Mouse (Mus musculus) heart, embryonic 14.5 days (tissue): ENCODE measurements around the gene Irak3. TPM values are rescaled to one million over a fixed set of nuclear protein-coding genes. Genes with fewer than 3 reads are reported as not detected.

Experiments
- polyA plus RNA-seq: library from polyadenylated mRNA; unstranded; fragments of >200 nt; fragmentation: Nextera tagmentation; extraction: Ambion mirVana; gene quantifications from 2 replicates; pipeline ENCODE4 v1.2.1, GENCODE M21; 2014

Gene Irak3
- polyA plus RNA-seq, 1 experiment from 2014 or later, result 0.41 TPM

Other genes with a start within 250 kb of the Irak3 start
- gene Helb, start 89.1 kb downstream of the Irak3 start, polyA plus RNA-seq, result 6.0 and 8.1 TPM in 2 replicates
- gene Tmbim4, start 540 bp downstream of the Irak3 start, polyA plus RNA-seq, result 116 and 130 TPM in 2 replicates
- 29.1 and 30.9 TPM in 2 replicates for gene Llph, start 24.9 kb upstream of the Irak3 start, polyA plus RNA-seq